Mouse (Mus musculus) left cerebral cortex, adult 2 months (tissue): Measurements from ENCODE around the gene Tdrd3. TPM values are rescaled to one million over a fixed set of nuclear protein-coding genes. Genes with fewer than 3 reads are reported as not detected.

Experiments
- DNase-seq, 2 experiments: peaks; one replicate each; pipeline ENCODE4 v3.0.0; 2021 to 2022; ENCODE audit warnings: low spot score in 2 of 2, mixed read lengths in 1 of 2; ENCODE audit errors: extremely low spot score in 1 of 2
- H3K27ac ChIP-seq: fragments of 200-600 bp; 2 replicates; pipeline ENCODE4 v1.8.1; 2022
- H3K4me3 ChIP-seq: fragments of 200-600 bp; 2 replicates; pipeline ENCODE4 v1.8.1; 2022
- CTCF ChIP-seq: fragments of 200-600 bp; IDR thresholded peaks from 2 replicates; pipeline ENCODE4 v1.8.1; 2022; ENCODE audit warnings: antibody characterized with exemption, mild to moderate bottlenecking, moderate library complexity
- intact Hi-C: fragments of 180-260 bp; cut with DNase I; formaldehyde crosslinking; loops from one replicate; pipeline ENCODE4 v1.15.1; 2025
- total RNA-seq, 2 experiments: library from RNA; stranded (reverse); gene quantifications; 2 replicates each; pipeline ENCODE4 v1.2.3; 2021

Tdrd3 gene
- total RNA-seq, 2 experiments from 2014 or later, result 25.1 to 28.5 TPM

- no peak for TF ChIP-seq CTCF
- no peak for DNase-seq
- Histone ChIP-seq H3K27ac (no peak overlapping the region), H3K4me3 (no peak overlapping the region)
- intact Hi-C loops, result no loop called here
Measured at GRCm38 (mm10) chr14:87572453-87572852, 156.0 kb downstream of the Tdrd3 start.

- no peak overlapping the region for H3K4me3 ChIP-seq
- H3K27ac ChIP-seq, result no peak overlapping the region
- TF ChIP-seq CTCF, result no peak
- DNase-seq, result no peak
- intact Hi-C loops, result no loop called here
Measured at GRCm38 (mm10) chr14:87582610-87583009, 166.2 kb downstream of the Tdrd3 start.
